Mouse (Mus musculus) ES-Bruce4 (cell line): Measurements from ENCODE around the gene Plscr1. TPM values are rescaled to one million over a fixed set of nuclear protein-coding genes. Genes with fewer than 3 reads are reported as not detected.

ENCODE experiments used
- H3K27ac ChIP-seq: 2 replicates; pipeline ENCODE4 v1.5.1; 2012; ENCODE audit warnings: low read length, inconsistent platforms; ENCODE audit not compliant: insufficient read depth
- H3K27me3 ChIP-seq: 2 replicates; pipeline ENCODE4 v1.6.1; 2012; ENCODE audit warnings: mild to moderate bottlenecking, low read length, inconsistent platforms; ENCODE audit not compliant: control insufficient read depth, poor library complexity, insufficient read depth, severe bottlenecking
- H3K36me3 ChIP-seq: 2 replicates; pipeline ENCODE4 v1.6.1; 2012; ENCODE audit warnings: inconsistent platforms, mild to moderate bottlenecking, low read length, moderate library complexity; ENCODE audit not compliant: control insufficient read depth, poor library complexity, insufficient read depth, severe bottlenecking
- H3K4me1 ChIP-seq: one replicate; pipeline ENCODE4 v1.8.1; 2011; ENCODE audit warnings: low read length; ENCODE audit not compliant: control insufficient read depth, insufficient read depth
- H3K4me3 ChIP-seq: 2 replicates; pipeline ENCODE4 v1.5.1; 2011; ENCODE audit warnings: low read depth, mild to moderate bottlenecking, low read length
- H3K9ac ChIP-seq: 2 replicates; pipeline ENCODE4 v1.6.1; 2012; ENCODE audit warnings: low read depth, mild to moderate bottlenecking, inconsistent platforms; ENCODE audit not compliant: poor library complexity, severe bottlenecking
- H3K9me3 ChIP-seq: replicated peaks from 2 replicates; pipeline ENCODE4 v1.6.1; 2012; ENCODE audit warnings: mild to moderate bottlenecking, low read length, inconsistent platforms; ENCODE audit not compliant: control insufficient read depth, poor library complexity, insufficient read depth, severe bottlenecking
- CTCF ChIP-seq: IDR thresholded peaks from one replicate; pipeline ENCODE4 v1.8.1; 2011; ENCODE audit warnings: low read depth, low read length
- EP300 ChIP-seq: IDR thresholded peaks from 2 replicates; pipeline ENCODE4 v1.6.1; 2011; ENCODE audit warnings: low read depth, low read length; ENCODE audit not compliant: insufficient read depth
- POLR2A ChIP-seq: IDR thresholded peaks from one replicate; pipeline ENCODE4 v1.8.1; 2011; ENCODE audit warnings: low read length; ENCODE audit not compliant: insufficient read depth
- polyA plus RNA-seq: library from polyadenylated mRNA; stranded (reverse); fragments of >200 nt; gene quantifications from 2 replicates; pipeline ENCODE4 v1.2.4, GENCODE M21; 2011; ENCODE audit warnings: low read depth; ENCODE audit not compliant: missing spikeins, insufficient read depth, insufficient read length

Gene Plscr1
- polyA plus RNA-seq, 1 experiment = 18.4 TPM

DNA sequence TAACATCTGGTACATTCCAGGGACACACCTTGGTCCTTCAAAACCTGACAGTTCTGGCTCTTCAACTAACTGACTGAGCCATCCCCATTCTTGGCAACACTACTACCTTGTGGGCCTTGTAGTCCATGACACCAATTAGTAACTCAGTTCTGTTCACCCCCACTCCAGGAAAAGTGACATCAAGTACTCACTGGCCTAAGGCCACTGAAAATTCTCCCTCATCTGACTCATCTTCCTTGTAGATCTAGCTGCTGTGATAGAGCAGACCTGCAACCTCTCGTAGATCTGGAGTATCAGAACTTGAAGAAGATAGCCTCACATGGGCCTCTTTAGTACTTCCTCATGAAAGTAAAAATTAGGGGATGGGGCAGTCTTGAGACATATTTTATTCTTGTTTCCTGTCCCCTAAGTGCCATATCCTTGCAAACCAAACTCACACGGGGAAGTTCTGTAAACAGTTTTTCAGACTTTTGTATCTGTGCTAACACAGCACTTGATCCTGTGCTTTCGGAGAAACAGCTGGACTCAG, 23.4 kb upstream of the Plscr1 start:
- H3K36me3 ChIP-seq = no peaks in the 10 kb centered on the region
- H3K27ac ChIP-seq = no peak overlapping the region
- TF ChIP-seq EP300 = no peak
- TF ChIP-seq POLR2A = no peak
- TF ChIP-seq CTCF = no peak
- H3K27me3 ChIP-seq = no peaks in the 10 kb centered on the region
- H3K4me3 ChIP-seq = no peak overlapping the region
- no peaks in the 10 kb centered on the region for H3K4me1 ChIP-seq
- H3K9ac ChIP-seq = no peak overlapping the region
- H3K9me3 ChIP-seq = no peaks in the 10 kb centered on the region

DNA sequence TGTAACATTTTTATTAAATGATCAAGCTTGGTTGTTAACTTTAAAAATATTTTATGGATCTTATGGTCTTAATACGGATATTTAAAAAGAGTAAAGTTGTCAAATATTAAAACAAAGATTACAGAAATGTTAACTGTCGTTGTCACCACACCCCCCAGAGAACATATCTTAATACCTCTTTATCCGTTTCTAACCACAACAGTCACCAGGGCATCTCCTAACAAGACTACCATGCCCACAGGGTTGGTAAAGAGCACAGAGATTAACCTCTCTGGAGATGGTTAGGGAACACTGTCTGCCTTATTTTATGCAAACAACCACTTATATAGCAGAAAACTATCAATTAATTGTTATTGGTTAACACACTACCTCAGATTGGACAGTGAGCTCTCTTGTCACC, 22.8 kb upstream of the Plscr1 start:
- Histone ChIP-seq H3K4me3 (no peak overlapping the region), H3K27ac (no peak overlapping the region), H3K36me3 (no peaks in the 10 kb centered on the region), H3K27me3 (no peaks in the 10 kb centered on the region), H3K9ac (no peak overlapping the region), H3K9me3 (no peaks in the 10 kb centered on the region), H3K4me1 (no peaks in the 10 kb centered on the region)
- TF ChIP-seq POLR2A (no peak), EP300 (no peak), CTCF (no peak)

DNA sequence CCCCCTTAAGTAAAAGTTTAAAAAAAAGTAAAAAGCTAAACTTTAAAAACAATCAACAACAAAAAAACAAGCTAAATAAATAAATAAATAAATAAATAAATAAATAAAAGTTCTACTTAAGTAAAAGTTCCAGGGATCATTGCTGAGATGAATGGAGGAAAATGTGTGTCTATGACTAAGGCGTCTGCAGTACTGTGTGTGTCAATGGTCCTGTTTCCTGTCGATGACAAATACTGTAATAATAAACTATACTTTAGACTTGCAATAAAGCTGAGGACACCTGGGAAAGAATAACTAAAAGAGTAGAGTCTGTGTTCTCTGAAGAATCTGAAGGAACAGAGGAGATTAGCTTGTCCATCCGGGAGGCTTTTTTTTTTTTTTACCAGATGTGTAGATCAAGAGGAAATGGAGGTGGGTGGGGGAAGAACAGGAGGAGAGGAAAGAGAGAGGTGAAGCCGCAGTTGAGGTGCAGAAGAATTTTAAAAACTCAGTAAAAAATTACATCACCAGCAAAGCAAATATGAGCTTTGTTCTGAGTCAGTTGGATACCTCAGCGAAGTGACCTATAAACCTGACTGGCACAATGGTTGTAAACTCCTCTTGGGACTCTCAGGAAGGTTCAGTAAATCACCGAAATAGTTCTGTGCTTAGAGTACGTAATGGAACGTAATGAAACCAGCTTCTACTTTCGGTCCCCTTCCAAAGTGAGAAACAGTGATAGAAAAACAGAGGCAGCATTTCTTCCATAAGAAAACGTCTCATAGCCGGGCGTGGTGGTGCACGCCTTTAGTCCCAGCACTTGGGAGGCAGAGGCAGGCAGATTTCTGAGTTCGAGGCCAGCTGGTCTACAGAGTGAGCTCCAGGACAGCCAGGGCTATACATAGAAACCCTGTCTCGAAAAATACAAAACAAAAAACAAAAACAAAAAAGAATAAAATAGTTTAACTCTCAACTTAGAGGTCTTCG, 20.4 kb upstream of the Plscr1 start:
- no peak overlapping the region for H3K4me3 ChIP-seq
- H3K4me1 ChIP-seq = no peaks in the 10 kb centered on the region
- H3K9me3 ChIP-seq = no peaks in the 10 kb centered on the region
- no peaks in the 10 kb centered on the region for H3K36me3 ChIP-seq
- H3K9ac ChIP-seq = no peak overlapping the region
- no peaks in the 10 kb centered on the region for H3K27me3 ChIP-seq
- no peak for TF ChIP-seq POLR2A
- TF ChIP-seq CTCF = no peak
- no peak for TF ChIP-seq EP300
- H3K27ac ChIP-seq = no peak overlapping the region

DNA sequence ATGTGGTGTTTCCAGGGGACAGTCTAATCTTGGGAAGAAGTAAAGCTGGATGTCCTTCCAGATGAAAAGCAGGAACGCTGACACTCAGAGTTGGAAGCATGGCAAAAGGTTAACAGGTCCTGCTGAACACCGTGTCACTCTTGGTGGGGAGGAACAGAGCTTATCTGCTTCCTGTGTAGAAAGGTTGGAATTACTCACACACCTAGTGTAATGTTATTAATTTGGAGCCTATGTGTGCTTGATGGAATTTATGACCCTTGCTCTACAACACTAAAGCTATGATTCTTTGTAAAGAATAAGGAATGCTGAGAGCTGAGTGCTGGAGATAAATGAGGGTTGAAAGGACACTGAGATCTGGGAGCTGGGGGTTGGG, 19.7 kb upstream of the Plscr1 start:
- Histone ChIP-seq H3K4me3 (no peak overlapping the region), H3K27ac (no peak overlapping the region), H3K9me3 (no peaks in the 10 kb centered on the region), H3K36me3 (no peaks in the 10 kb centered on the region), H3K27me3 (no peaks in the 10 kb centered on the region), H3K9ac (no peak overlapping the region), H3K4me1 (no peaks in the 10 kb centered on the region)
- TF ChIP-seq CTCF (no peak), POLR2A (no peak), EP300 (no peak)

DNA sequence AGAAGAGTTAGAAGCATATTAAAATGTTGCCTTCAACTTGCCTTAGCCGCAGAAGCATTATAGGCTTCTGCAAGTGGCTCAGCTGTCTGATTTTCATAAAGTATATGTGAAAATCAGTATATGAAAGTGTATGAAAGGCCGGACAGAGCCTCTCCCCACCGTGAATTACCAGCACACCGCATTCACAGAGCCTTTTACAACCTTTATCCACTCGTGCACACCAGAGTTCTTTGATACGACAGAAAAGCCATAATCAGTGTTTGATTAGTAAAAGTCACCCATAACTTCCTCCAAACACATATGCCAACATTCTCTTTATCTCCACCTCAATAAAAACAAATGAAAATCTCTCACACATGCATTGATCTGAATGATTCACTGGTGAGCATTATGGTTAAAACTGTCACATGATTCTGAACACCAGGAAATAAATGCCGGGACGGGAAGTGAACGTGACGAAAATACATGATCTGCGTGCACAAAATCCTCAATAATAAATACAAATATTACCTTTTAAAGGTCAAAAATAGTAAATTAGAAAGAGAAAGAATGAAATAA, 14.6 kb upstream of the Plscr1 start:
- no peak for TF ChIP-seq POLR2A
- no peak for TF ChIP-seq CTCF
- TF ChIP-seq EP300 = no peak
- Histone ChIP-seq H3K9me3 (peaks cover 10% of the 10 kb centered on the region), H3K27ac (no peak overlapping the region), H3K9ac (no peak overlapping the region), H3K4me1 (no peaks in the 10 kb centered on the region), H3K36me3 (no peaks in the 10 kb centered on the region), H3K27me3 (no peaks in the 10 kb centered on the region), H3K4me3 (no peak overlapping the region)

GRCm38 (mm10) chr9:92248773-92249446, 640 bp upstream of the Plscr1 start:
- Histone ChIP-seq H3K9ac (no peak overlapping the region), H3K9me3 (no peaks in the 10 kb centered on the region), H3K27ac (no peak overlapping the region), H3K4me3 (no peak overlapping the region), H3K27me3 (no peaks in the 10 kb centered on the region), H3K36me3 (no peaks in the 10 kb centered on the region), H3K4me1 (peaks cover 2% of the 10 kb centered on the region)
- TF ChIP-seq CTCF (no peak), EP300 (no peak), POLR2A (no peak)
